Mouse (Mus musculus) gastrocnemius, postnatal 14 days (tissue): Measurements from ENCODE around the gene Thpo. TPM values are rescaled to one million over a fixed set of nuclear protein-coding genes. Genes with fewer than 3 reads are reported as not detected.
A peak's percentile ranks its signal among the peaks of the same experiment; 100 is the strongest.

Experiments used
- DNase-seq: peaks from one replicate; pipeline ENCODE4 v3.0.0; 2021; ENCODE audit warnings: mixed read lengths
- intact Hi-C: fragments of 180-260 bp; cut with DNase I; formaldehyde crosslinking; loops from one replicate; pipeline ENCODE4 v1.15.1; 2025; ENCODE audit warnings: low total_unique reads
- total RNA-seq, 2 experiments: library from RNA; stranded (reverse); gene quantifications; 2 replicates each; pipeline ENCODE4 v1.2.3; 2021

The Thpo gene
- total RNA-seq, 2 experiments from 2014 or later: 0.90 to 1.7 TPM

DNA sequence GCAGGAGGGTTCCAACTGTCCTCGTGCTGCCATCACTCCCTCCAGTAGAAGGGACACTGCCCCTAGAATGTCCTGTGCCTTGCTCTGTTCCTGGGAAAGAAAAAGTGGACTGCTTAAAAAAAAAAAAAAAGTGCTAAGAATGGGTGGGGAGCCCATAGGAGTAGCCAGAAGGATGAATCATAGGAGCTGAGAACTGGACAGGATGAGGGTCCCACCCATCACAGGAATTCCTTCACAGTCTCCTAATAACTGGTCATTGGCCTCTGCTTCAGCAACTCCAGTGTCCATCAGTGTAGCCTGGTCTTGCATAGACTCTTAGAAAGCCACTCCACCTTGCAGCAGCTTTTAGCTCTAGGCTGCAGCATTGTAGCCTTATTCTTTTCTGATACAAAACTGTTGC lies 7.9 kb downstream of the Thpo start:
- intact Hi-C loops: no loop called here
- no peak for DNase-seq

DNA sequence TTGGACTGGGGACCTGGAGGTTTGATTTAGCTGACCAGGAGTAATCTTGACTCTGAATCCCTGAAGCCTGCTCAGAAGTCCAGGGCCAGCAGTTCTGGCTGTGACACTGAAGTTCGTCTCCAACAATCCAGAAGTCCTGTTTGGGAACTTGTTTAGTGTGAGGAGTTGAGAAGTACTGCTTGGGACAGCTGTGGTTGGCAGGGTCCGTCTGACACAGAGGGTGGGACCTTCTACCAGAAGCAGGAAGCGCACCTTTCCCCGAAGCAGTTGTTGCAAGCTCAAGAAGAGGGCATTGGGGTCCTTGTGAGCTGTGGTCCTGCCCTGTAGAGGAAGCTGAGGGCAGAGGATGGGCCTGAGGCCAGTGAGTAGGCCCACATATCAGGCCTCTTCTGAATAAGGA lies 8.6 kb downstream of the Thpo start:
- DNase-seq: no peak
- intact Hi-C loops: no loop called here

DNA sequence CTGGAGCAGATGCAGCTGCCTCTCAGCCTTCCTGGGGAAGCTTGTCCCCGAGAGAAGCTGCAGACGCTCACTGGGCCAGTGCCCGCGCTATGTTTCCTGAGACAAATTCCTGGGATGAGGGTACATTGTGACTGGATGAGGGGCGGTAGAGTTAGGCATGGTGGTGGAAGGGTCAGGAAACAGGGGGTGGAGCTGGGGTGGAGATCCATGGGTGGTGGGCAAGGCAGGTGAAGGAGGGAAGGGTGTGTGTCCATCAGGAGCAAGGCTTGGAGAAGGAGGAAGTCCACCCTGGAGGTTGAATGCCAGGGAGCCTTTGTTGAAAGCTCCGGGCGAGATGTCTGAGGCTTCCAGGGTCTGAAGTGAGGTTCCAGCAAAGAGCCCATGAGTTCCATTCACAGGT lies 9.0 kb downstream of the Thpo start:
- DNase-seq: no peak
- intact Hi-C loops: no loop called here

DNA sequence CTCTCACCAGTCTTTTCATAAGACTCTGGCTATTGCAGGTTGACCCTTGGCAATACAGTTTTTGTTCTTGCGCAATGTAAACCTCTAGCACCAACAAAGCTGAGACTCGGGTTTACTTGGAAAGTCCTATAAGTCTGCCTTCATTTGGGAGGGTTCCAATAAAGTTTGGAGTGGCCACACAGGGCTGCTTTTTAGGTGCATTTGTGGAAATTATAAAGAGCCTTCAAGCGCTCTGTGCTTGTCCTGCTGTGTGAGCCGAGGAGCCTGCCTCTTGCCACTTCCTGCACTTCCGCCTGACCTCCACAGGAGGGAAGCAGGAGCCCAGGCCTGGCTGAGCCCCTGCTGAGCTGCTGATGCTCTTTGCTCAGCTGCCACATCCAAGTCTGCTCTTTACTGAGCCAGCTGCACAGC lies 10.0 kb downstream of the Thpo start:
- DNase-seq: peak; percentile 75
- intact Hi-C loops: no loop called here

DNA sequence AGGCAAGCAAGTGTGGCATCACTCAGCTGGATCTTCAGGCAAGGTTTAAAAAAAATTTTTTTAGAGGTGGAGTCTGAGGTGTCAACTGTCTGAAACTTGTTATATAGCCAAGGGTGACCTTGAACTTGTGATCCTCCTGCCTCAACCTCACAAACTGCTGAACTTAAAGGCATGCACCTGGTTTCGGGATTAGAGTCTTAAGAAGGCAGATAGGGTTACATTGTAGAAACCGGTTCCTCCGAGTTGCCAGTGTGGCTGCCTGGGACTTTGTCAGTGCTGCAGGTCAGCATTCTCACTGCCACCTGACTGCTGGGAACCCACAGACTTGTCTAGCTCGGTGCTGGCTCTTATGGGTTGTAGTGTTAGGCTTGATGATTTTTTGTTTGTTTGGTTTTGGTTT lies 11.1 kb downstream of the Thpo start:
- intact Hi-C loops: no loop called here

DNA sequence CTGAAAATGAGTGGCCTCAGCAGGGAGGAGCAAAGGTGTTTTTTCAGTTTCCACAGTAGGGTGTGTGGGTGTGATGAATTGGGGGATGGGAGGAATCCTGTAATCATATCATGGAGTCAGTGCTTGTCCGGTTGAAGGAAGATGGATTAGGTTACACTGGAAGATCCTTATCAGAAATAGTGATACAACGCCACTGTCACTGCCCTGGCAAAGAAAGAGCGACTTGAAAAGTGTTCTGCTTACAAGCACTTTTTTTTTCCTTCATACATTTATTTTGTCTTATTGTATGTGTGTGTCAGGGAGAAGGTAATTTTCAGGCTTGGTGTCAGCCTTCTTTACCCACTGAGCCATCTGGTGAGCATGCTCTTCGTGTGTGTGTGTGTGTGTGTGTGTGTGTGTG lies 11.6 kb downstream of the Thpo start:
- intact Hi-C loops: no loop called here
- DNase-seq: no peak

More for the DNA sequence above, 11.1 kb downstream of the Thpo start:
- DNase-seq: no peak

DNA sequence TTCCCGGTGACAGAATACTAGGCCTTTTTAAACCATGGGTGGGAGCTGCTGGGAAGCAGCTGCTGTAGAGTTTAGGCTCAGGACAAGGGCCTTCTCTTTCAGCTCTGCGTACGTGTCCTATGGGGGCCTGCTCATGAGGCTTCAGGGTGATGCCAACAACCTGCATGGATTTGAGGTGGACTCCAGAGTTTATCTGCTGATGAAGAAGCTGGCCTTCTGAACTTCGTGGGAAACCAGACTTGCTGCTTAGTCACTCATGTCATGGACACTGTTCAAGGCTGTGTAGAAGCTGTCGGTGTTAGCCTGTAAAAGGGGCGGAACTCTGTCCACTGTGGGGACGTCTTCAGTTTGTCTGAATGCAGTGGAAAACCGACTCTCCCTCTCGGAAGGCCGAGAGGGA lies 12.5 kb downstream of the Thpo start:
- no peak for DNase-seq
- intact Hi-C loops: loop anchor here (2.0 kb wide), 1 partner anchor 41 kb away; no protein-coding TSS in a partner anchor

DNA sequence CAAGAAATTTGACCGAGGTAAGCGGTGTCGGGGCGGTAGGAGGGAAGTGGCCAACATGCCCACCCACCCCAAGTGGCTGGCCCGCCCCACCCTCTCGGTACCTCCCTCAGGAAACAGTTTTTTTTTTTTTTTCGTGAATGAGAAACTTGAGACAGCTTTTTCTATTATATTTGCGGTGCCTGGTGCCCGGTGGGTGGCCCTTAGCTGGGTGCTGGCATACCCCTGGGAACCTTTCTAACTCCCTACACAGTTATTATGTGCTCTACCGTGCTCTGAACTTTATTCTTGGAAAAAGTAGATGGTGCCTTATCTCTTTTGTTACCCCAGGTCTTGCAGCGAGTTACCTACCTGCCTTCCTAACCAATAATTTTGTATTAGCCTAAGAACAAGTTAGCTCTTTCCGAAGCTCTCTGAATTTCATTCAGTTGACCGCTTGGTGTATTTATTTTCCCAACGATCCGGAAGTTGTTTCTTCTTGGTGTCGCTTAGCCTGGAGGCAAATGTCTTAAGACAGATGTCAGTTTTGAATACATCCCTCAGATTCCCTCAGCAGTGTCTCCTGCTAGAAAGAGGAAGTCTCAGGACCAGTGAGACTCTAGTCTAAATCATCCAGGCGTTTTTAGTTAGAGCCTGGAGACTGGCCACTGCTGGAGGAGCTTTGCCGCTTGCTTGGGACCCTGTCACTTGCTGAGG lies 16.2 kb downstream of the Thpo start:
- intact Hi-C loops: no loop called here
- DNase-seq: no peak

DNA sequence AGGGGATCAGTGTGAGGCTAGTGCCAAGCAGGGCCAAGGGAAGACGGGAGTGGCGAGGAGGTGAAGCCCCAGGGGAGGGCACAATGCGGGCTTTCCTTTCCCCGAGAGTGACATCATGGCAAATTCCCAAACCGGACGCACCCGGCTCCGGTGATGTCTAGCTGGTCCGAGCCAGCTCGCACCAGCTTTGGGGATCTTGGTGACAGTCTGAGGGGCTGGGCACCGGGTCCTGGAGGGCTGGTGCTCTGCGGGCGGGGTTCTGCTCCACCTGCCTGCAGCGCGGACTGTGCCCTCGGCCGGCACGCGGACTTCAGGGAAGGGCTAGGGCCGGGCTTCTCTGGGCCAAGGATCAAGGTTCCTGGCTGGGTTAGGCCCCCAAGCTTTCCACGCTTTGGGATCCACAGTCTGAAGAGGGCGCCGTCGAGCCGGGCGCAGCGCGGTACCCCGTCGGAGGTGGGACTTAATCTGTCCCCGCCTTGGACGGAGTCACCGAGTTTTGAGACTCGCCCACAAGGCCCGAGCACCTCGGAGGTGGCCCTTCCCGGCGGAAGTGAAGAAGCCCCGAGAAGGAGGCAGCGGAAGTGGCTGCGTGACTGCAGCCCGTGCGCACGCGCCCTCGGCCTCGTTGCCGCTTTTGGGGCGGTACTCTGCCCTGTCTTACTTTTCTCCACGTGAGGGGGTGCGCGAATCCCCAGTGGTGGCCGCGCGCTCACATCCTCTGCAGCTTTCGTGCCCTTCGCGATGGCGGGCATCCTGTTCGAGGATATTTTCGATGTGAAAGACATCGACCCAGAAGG lies 16.9 kb downstream of the Thpo start, which contains the start of the genes Polr2h and Clcn2:
Polr2h (plus strand) TSS at position 485 of the 797 bp plus-strand sequence.
Clcn2 (minus strand) TSS at position 566 of the 797 bp plus-strand sequence.
- intact Hi-C loops: no loop called here
- DNase-seq: peak; percentile 97

DNA sequence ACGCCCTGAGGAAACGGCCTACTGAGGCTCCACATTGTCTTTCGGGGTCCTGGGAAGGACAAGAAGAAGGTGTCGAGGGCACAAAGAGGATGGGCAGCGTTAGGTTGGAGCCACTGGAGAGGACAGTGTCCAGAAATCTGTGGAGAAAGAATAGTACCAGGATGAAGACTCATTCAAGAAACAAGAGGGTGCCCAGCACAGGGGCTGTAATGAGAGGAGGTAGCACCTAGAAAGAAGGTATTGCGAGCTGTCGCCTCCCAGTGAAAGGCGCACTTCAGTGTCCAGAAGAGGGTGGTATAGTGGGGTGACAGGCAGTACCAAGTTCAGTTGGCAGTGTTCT lies 17.5 kb downstream of the Thpo start:
- intact Hi-C loops: no loop called here
- no peak for DNase-seq

DNA sequence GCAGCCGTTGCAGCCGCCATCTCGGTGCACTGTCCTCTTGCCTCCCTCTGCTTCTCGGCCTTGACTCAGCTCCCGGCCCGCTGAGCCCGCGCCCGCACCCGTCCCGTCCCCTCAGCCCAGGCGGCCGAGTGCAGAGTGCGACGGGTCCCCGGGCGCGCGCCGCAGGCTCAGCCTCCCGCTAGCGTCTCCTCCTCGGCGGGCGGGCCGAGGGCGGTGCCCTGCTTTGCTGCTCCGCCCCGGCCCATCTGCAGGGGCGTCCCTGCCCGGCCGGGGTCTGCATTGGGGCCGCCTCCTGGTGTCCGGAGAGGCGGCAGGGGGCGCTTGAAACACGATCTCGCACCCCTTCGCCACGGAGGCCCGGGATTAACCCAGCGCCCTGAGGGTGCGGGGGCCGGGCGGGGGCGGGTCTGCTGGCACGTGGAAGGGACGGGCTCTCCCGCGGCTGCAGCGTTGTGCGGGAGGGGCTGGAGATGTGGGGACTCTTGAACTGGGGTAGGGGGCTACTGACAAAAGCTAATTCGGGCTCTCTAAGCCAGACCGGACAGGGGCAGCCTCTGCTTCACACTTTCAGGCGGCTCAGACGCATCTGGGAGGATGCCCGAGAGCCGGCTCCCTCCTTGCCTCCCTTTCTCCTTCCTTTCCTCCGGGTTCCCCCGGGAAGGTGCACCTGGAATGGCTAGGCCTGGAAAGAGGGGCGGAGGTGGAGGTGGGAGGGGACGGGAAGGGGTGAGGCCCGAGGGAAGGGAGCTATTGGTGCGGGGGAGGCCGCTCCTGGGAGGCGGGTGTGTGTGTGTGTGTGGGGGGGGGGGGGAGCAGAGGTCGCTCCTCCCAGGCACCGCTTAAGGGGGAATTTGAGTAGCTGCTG lies 18.1 kb downstream of the Thpo start:
- intact Hi-C loops: no loop called here
- DNase-seq: peak; percentile 85

DNA sequence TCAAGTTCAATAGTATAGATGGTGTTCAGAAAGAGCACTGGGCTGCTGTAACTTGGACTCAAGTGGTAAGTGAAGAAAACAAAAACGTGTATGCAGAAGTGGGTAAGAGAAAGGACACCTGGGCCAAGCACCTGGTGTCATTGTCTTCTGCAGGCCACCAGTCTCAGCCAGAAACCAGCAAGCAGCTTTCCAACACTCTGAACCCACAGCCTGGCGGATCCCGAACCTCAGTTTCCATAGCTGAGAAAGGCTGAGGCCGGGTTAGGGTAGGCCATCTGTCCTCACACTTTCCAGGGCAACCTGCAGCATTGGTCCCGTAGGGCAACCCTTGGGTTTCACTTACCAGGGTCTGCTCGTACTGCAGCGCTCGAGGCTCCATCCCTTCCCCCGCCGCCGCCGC lies 18.7 kb downstream of the Thpo start:
- DNase-seq: no peak
- intact Hi-C loops: no loop called here

DNA sequence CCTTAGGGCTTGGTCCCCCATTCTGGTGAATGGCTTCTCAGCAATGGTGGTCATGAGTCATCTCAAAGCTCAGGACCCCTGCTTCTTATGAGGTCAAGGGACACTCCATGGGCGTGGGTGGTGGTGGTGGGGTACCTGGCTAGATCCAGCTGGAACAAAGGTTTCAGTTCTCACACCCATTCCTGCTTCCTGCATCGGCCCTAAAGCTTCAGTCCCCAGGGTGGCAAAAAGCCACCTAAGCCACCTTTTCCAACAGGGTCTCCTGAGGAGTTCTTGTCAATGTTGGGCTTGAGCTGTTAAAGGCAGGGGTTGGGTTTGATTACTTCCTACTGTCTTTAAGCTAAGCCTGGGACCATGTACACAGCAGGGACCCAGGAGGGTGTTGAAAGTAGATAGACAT lies 19.1 kb downstream of the Thpo start:
- no peak for DNase-seq
- intact Hi-C loops: no loop called here

DNA sequence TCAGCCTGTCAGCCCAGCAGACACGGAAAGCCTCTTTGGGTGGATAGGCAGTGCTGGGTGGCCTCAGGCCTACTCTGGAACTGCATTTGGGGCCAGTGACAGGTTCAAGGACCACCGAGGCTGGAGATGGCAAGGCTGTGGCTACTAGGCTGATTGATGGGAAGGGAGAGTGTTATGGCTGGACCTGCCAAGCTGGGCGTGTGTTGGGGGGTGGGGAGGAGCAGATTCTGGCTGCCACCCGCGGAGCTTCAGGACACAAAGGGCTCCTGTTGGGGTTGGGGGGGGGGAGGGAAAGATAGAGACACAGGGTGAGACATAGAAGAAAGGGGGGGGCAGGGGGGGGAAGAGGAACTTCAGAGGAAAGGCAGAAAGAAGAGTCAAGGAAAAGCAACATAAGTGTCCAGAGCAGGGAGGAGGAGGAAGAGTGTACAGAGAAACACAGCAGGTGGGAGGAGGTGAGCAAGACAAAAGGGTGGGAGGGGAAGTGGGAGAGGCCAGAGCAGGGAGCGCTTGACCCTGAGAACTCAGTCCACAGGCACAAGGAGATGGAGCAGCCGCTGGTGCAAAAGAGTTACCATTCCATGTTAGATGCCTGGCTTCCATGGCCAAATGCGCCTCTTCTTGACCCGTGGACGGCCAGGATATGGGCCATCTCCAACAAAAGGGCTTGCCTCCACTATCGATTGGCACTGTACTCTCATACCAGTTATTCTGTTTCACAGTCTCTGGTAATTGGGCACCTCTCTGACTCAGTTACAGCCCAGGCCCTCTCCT lies 19.8 kb downstream of the Thpo start:
- intact Hi-C loops: no loop called here
- DNase-seq: no peak

DNA sequence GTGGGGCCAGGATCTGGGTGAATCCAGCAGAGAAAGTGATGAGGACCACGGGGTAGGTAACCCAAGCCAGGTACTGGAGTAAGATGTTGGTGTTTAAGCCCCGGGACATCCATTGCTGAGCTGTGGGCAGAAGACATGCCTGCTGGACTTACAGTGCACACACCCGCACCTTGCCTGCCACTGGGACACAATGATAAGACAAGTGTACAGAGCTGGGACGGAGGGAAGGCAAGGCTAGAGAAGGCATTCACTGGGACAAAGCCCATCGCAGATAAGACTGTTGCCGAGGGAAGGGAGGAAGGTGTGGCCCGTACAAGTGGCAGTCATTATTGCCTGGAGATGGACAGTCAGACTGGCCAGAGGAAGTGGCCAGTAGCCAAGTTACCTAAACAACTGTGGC lies 21.4 kb downstream of the Thpo start:
- intact Hi-C loops: no loop called here
- DNase-seq: no peak

DNA sequence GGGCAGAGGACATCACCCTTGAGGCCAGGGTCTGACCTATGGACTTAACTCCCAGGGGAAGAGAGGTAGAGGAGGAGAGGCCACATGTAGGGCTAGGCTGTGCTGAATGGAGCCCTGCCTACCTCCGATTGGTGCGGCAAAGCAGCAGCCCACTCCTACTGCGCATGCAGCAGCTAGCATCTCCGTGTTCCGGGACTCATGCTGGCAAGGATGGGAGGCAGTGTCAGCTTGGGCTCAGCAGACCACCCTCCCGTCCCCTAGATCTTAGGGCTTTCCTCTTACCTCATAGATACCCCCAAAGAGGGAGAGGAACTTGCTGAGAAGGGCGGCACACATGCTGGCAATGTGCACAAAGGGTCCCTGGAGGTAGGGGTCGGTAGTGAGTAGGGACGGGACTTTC lies 22.1 kb downstream of the Thpo start:
- no peak for DNase-seq
- intact Hi-C loops: no loop called here

DNA sequence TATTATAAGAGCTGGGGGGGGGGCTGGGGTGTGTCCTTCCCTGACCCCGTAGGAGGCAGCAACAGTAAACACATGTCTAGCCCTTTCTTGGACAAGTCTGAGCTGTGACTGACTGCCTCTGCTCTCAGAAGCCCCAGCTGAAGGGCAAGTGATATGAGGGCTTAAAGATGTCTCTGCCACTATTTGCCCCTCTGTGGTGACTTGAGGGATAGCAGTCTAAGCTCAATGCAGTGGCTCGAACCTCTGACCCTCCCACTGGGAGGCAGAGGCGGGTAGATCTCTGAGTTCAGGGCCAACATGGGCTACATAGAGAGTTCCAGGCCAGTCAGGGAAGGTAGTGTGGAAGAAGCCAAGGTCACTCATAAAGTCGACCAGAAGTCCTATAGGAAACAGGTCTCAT lies 23.5 kb downstream of the Thpo start:
- DNase-seq: no peak
- intact Hi-C loops: no loop called here

DNA sequence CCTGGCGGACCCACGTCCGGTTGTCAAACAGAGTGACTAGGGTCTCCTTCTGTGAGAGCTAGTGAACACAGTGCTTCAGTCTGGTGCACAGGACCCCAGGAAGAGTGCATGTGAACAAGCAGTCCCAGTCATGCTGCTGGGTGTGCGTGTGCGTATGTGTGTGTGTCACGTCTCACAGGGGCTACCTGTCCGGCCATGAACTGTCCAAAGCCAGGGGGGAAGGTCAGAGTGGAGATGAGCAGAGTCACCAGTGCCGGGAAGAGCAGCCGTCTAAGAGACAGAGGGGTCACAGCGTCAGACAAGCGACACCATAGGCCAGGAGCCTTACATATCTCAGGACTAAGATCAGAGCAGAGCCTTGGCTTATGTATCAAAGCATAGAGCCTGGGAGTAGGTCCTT lies 23.9 kb downstream of the Thpo start:
- intact Hi-C loops: no loop called here

DNA sequence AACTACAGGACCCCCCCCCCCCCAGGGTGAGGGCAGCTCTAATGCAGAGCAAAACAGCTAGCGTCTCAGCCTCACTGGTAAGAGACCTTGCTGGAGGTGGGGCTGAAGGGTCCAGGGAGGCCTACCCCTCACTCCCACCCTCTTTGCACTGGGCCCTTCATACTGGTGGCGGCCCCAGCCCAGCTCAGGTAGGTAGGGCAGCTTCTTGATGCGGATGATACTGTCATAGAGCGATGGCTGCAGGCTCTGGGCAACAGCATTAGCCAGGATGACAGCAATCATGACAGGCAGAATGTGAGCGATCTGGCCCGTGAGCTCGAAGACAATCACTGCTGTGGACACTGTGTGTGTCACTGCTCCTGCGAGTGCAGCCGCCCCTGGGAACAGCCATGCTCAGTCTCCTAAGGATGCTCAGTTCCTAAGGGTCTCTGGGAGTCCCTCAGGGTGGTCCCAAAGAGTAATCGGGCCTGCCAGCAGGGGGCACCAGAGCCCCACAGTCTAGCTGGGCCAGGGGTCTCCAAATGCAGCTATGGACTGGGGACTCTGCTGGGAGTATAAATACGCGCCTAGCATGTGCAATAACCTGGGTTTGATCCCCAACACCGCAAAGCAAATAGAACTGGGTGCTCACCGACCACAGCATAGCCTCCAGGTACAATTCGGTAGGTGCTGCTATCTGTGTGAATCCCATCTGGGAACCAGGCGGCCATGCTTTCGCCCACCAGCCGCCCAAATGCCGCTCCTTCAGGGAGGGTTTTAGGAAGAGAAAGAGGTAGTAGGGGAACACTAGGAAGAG lies 25.2 kb downstream of the Thpo start:
- intact Hi-C loops: loop anchor here (5.0 kb wide), 1 partner anchor 53 kb away; no protein-coding TSS in a partner anchor
- DNase-seq: no peak

More for the DNA sequence above, 23.9 kb downstream of the Thpo start:
- no peak for DNase-seq
